Mouse (Mus musculus): ENCODE measurements at regions not wholly inside any gene's neighbourhood (a gene's known extent, or its start where the extent isn't known, plus 50 kb on each side); places are given as distances from the start of the nearest gene placed in this dataset.
A peak's percentile ranks its signal among the peaks of the same experiment; 100 is the strongest.

- no peak for DNase-seq (ENCODE audit: low spot score in 2 of 2)
Observed at GRCm38 (mm10) chr14:98589846-98590245, 404.3 kb downstream of the Rpl36a-ps1 start.

GRCm38 (mm10) chr14:98571644-98572043 lies 402.1 kb upstream of the Dach1 start:
- no peak for DNase-seq (ENCODE audit: low spot score in 2 of 2)

- DNase-seq (ENCODE audit: low spot score in 2 of 2): no peak
Observed at GRCm38 (mm10) chr14:98562002-98562401, 392.4 kb upstream of the Dach1 start.

GRCm38 (mm10) chr14:98539792-98540191 lies 370.2 kb upstream of the Dach1 start:
- DNase-seq (ENCODE audit: low spot score in 2 of 2): no peak

- DNase-seq (ENCODE audit: low spot score in 2 of 2): no peak
Observed at GRCm38 (mm10) chr14:98538267-98538666, 368.7 kb upstream of the Dach1 start.

GRCm38 (mm10) chr14:98533600-98533999 lies 364.0 kb upstream of the Dach1 start:
- DNase-seq (ENCODE audit: low spot score in 2 of 2): no peak

- no peak for DNase-seq (ENCODE audit: low spot score in 2 of 2)
Observed at GRCm38 (mm10) chr14:98520966-98521365, 351.4 kb upstream of the Dach1 start.

GRCm38 (mm10) chr14:98505321-98505720 lies 335.8 kb upstream of the Dach1 start:
- no peak for DNase-seq (ENCODE audit: low spot score in 2 of 2)

GRCm38 (mm10) chr14:98477416-98477815 lies 307.9 kb upstream of the Dach1 start:
- DNase-seq (ENCODE audit: low spot score in 2 of 2): no peak

GRCm38 (mm10) chr14:98471803-98472509 lies 302.4 kb upstream of the Dach1 start:
- DNase-seq (ENCODE audit: low spot score in 2 of 2): no peak

- DNase-seq (ENCODE audit: low spot score in 2 of 2): no peak
Observed at GRCm38 (mm10) chr14:98454461-98454860, 284.9 kb upstream of the Dach1 start.

GRCm38 (mm10) chr14:98452191-98452590 lies 282.6 kb upstream of the Dach1 start:
- no peak for DNase-seq (ENCODE audit: low spot score in 2 of 2)

GRCm38 (mm10) chr14:98449568-98449967 lies 280.0 kb upstream of the Dach1 start:
- DNase-seq (ENCODE audit: low spot score in 2 of 2): no peak

- DNase-seq (ENCODE audit: low spot score in 2 of 2): peak; percentile 26 to 47
Observed at GRCm38 (mm10) chr14:98442411-98442810, 272.8 kb upstream of the Dach1 start.

- DNase-seq (ENCODE audit: low spot score in 2 of 2): no peak
Observed at GRCm38 (mm10) chr14:98441954-98442353, 272.4 kb upstream of the Dach1 start.

- DNase-seq (ENCODE audit: low spot score in 2 of 2): no peak
Observed at GRCm38 (mm10) chr14:98431959-98432358, 262.4 kb upstream of the Dach1 start.

- no peak for DNase-seq (ENCODE audit: low spot score in 2 of 2)
Observed at GRCm38 (mm10) chr14:98417719-98418118, 248.2 kb upstream of the Dach1 start.

- no peak for DNase-seq (ENCODE audit: low spot score in 2 of 2)
Observed at GRCm38 (mm10) chr14:98414201-98414600, 244.6 kb upstream of the Dach1 start.

GRCm38 (mm10) chr14:98405936-98406635 lies 236.5 kb upstream of the Dach1 start:
- no peak for DNase-seq (ENCODE audit: low spot score in 2 of 2)

- DNase-seq (ENCODE audit: low spot score in 2 of 2): no peak
Observed at GRCm38 (mm10) chr14:98404026-98404425, 234.5 kb upstream of the Dach1 start.

- no peak for DNase-seq (ENCODE audit: low spot score in 2 of 2)
Observed at GRCm38 (mm10) chr14:98387871-98388270, 218.3 kb upstream of the Dach1 start.
